Mouse (Mus musculus): Measurements from ENCODE around the gene Rhox4a2. TPM values are rescaled to one million over a fixed set of nuclear protein-coding genes. Genes with fewer than 3 reads are reported as not detected.

Gene Rhox4a2
- polyA plus RNA-seq (2017; shearing (Covaris generic)): not detected

DNA sequence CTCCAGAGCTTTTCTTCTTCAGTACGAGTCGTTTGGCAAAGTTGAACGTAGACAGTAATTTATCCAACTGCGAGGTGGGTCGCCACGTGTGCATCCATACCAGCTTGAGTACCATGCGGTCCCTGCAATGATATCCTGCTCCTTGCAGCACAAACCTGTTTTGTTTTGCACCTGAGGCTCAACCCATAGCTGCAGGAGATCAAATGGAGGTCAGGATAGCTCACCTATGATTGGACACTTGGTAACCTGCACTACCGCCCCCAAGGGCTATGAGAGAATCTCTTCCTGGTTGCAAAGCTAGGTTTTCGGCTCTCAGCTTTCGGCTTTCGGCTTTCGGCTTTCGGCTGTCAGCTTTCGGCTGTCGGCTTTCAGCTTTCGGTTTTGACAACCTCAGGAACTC lies at the start of gene Rhox4a2:
Gene Rhox4a2, plus strand, starts transcription at position 301 of the 400 bp plus-strand sequence.

DNA sequence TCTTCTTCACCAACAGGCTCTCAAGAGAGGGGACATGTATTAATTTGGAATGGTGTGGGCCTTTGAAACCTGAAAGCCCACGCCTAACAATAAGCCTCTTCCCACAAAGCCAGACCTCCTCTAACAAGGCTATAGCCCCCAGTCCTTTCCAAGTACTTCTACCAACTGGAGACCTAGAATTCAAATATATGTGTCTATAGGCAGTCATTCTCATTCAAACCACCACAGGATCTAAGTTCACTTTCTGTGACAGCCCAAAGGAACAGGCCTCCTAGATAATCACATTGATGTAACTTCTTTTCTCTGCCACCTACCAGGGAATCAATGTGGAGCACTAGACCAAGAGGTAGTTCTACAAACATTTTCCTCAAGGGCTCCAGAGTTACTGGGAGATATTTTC lies 10.9 kb upstream of the Rhox4a2 start, which contains the start of gene Rhox3a2:
Gene Rhox3a2, plus strand, starts transcription at position 301 of the 400 bp plus-strand sequence.

GRCm38 (mm10) chrX:37411767-37412166 lies 21.1 kb downstream of the Rhox4a2 start, which contains the start of gene Rhox2b:
Gene Rhox2b (plus strand): TSS chrX:37412067.

GRCm38 (mm10) chrX:37432194-37432593 lies 41.5 kb downstream of the Rhox4a2 start, which contains the start of gene Rhox4b:
Gene Rhox4b (plus strand): TSS chrX:37432494.

Other genes starting within 250 kb of the Rhox4a2 start
- gene Akap14, start 222.0 kb upstream of the Rhox4a2 start, polyA plus RNA-seq (2017; shearing (Covaris generic)): not detected
- gene Ndufa1, start 199.7 kb upstream of the Rhox4a2 start, polyA plus RNA-seq (2017; shearing (Covaris generic)): 169 TPM
- 3.3 TPM for gene Rnf113a1, start 199.6 kb upstream of the Rhox4a2 start, polyA plus RNA-seq (2017; shearing (Covaris generic))
- gene Gm9, start 179.8 kb upstream of the Rhox4a2 start, polyA plus RNA-seq (2017; shearing (Covaris generic)): not detected
- gene Rhox1, start 168.6 kb upstream of the Rhox4a2 start, polyA plus RNA-seq (2017; shearing (Covaris generic)): not detected
- gene Rhox2a, start 145.9 kb upstream of the Rhox4a2 start, polyA plus RNA-seq (2017; shearing (Covaris generic)): not detected
- not detected for gene Rhox3a, start 140.9 kb upstream of the Rhox4a2 start, polyA plus RNA-seq (2017; shearing (Covaris generic))
- gene Rhox4a, start 125.5 kb upstream of the Rhox4a2 start, polyA plus RNA-seq (2017; shearing (Covaris generic)): not detected
- not detected for gene Rhox3a2, start 10.8 kb upstream of the Rhox4a2 start, polyA plus RNA-seq (2017; shearing (Covaris generic))
- gene Rhox2b, start 21.2 kb downstream of the Rhox4a2 start, polyA plus RNA-seq (2017; shearing (Covaris generic)): not detected
- gene Rhox4b, start 41.6 kb downstream of the Rhox4a2 start, polyA plus RNA-seq (2017; shearing (Covaris generic)): not detected
- not detected for gene Rhox2c, start 62.8 kb downstream of the Rhox4a2 start, polyA plus RNA-seq (2017; shearing (Covaris generic))
- not detected for gene Rhox3c, start 67.7 kb downstream of the Rhox4a2 start, polyA plus RNA-seq (2017; shearing (Covaris generic))
- gene Rhox4c, start 89.5 kb downstream of the Rhox4a2 start, polyA plus RNA-seq (2017; shearing (Covaris generic)): not detected
- gene Rhox2d, start 102.6 kb downstream of the Rhox4a2 start, polyA plus RNA-seq (2017; shearing (Covaris generic)): not detected
- gene Rhox4d, start 123.5 kb downstream of the Rhox4a2 start, polyA plus RNA-seq (2017; shearing (Covaris generic)): not detected
- gene Rhox2e, start 139.6 kb downstream of the Rhox4a2 start, polyA plus RNA-seq (2017; shearing (Covaris generic)): not detected
- gene Rhox3e, start 151.2 kb downstream of the Rhox4a2 start, polyA plus RNA-seq (2017; shearing (Covaris generic)): not detected
- 0.61 TPM for gene Rhox4e, start 166.6 kb downstream of the Rhox4a2 start, polyA plus RNA-seq (2017; shearing (Covaris generic))
- not detected for gene Rhox2f, start 180.6 kb downstream of the Rhox4a2 start, polyA plus RNA-seq (2017; shearing (Covaris generic))
- gene Rhox3f, start 190.1 kb downstream of the Rhox4a2 start, polyA plus RNA-seq (2017; shearing (Covaris generic)): not detected
- gene Rhox4f, start 216.9 kb downstream of the Rhox4a2 start, polyA plus RNA-seq (2017; shearing (Covaris generic)): 0.22 TPM
- gene Rhox3g, start 237.8 kb downstream of the Rhox4a2 start, polyA plus RNA-seq (2017; shearing (Covaris generic)): not detected